Mouse (Mus musculus): ENCODE measurements at regions not wholly inside any gene's neighbourhood (a gene's known extent, or its start where the extent isn't known, plus 50 kb on each side); places are given as distances from the start of the nearest gene placed in this dataset.
A peak's percentile ranks its signal among the peaks of the same experiment; 100 is the strongest.

- Histone ChIP-seq H3K9me3 (ENCODE audit: control insufficient read depth, low read depth, low read length) (no peaks in the 10 kb centered on the region), H3K27ac (ENCODE audit: low read length) (peak overlapping the region; percentile 93), H3K9ac (replicated peaks; ENCODE audit: low read depth, low read length) (peak overlapping the region; percentile 57), H3K4me3 (ENCODE audit: low read depth, low read length) (peak overlapping the region; percentile 7; the same call in 1 of the 2 replicates), H3K4me2 (replicated peaks; ENCODE audit: low read depth, low read length) (peak overlapping the region; percentile 42), H3K36me3 (ENCODE audit: control insufficient read depth, insufficient read depth, low read length) (no peaks in the 10 kb centered on the region), H3K4me1 (ENCODE audit: control insufficient read depth, insufficient read depth, low read length) (peaks cover 27% of the 10 kb centered on the region; the same call in 1 of the 2 replicates), H3K27me3 (ENCODE audit: control insufficient read depth, insufficient read depth, low read length) (no peaks in the 10 kb centered on the region)
- no peak for ATAC-seq (ENCODE audit: insufficient number of reproducible peaks, insufficient read depth, low FRiP score, low read depth)
- WGBS: 8% methylated on average over 38 of the region's 38 CpGs
These were observed 263.4 kb upstream of the Nfe2l3 start for GRCm38 (mm10) chr6:51168775-51169695.

- Histone ChIP-seq H3K4me1 (ENCODE audit: control insufficient read depth, insufficient read depth, low read length) (peaks cover 35% of the 10 kb centered on the region; the same call in 1 of the 2 replicates), H3K36me3 (ENCODE audit: control insufficient read depth, insufficient read depth, low read length) (no peaks in the 10 kb centered on the region), H3K4me3 (ENCODE audit: low read depth, low read length) (peak overlapping the region; percentile 6; the same call in 1 of the 2 replicates), H3K27ac (ENCODE audit: low read length) (peak overlapping the region; percentile 93), H3K9ac (replicated peaks; ENCODE audit: low read depth, low read length) (peak overlapping the region; percentile 57), H3K27me3 (ENCODE audit: control insufficient read depth, insufficient read depth, low read length) (peaks cover 3% of the 10 kb centered on the region; the same call in 1 of the 2 replicates), H3K9me3 (ENCODE audit: control insufficient read depth, low read depth, low read length) (no peaks in the 10 kb centered on the region), H3K4me2 (replicated peaks; ENCODE audit: low read depth, low read length) (peak overlapping the region; percentile 42)
- WGBS: 2% methylated on average over 22 of the region's 22 CpGs
- no peak for ATAC-seq (ENCODE audit: insufficient number of reproducible peaks, insufficient read depth, low FRiP score, low read depth)
These were observed 262.5 kb upstream of the Nfe2l3 start for GRCm38 (mm10) chr6:51169971-51170411.

GRCm38 (mm10) chr6:51170414-51170813 is 262.1 kb upstream of the Nfe2l3 start:
- no peaks in the 10 kb centered on the region for H3K36me3 ChIP-seq (ENCODE audit: control insufficient read depth, insufficient read depth, low read length)
- H3K4me1 ChIP-seq (ENCODE audit: control insufficient read depth, insufficient read depth, low read length): peaks cover 34% of the 10 kb centered on the region; the same call in 1 of the 2 replicates
- peak overlapping the region; percentile 42 for H3K4me2 ChIP-seq (replicated peaks; ENCODE audit: low read depth, low read length)
- H3K9me3 ChIP-seq (ENCODE audit: control insufficient read depth, low read depth, low read length): no peaks in the 10 kb centered on the region
- H3K27ac ChIP-seq (ENCODE audit: low read length): peak overlapping the region; percentile 93
- peak overlapping the region; percentile 57; the same call in 1 of the 2 replicates for H3K9ac ChIP-seq (replicated peaks; ENCODE audit: low read depth, low read length)
- peaks cover 3% of the 10 kb centered on the region; the same call in 1 of the 2 replicates for H3K27me3 ChIP-seq (ENCODE audit: control insufficient read depth, insufficient read depth, low read length)
- ATAC-seq (ENCODE audit: insufficient number of reproducible peaks, insufficient read depth, low FRiP score, low read depth): no peak
- 0 out of 2 replicates have a peak overlapping the region, but pooled peaks have one; percentile 6 for H3K4me3 ChIP-seq (ENCODE audit: low read depth, low read length)
- WGBS: under 1% methylated on average over 11 of the region's 11 CpGs

- peak overlapping the region; percentile 93 for H3K27ac ChIP-seq (ENCODE audit: low read length)
- H3K9ac ChIP-seq (replicated peaks; ENCODE audit: low read depth, low read length): no peak overlapping the region
- H3K4me1 ChIP-seq (ENCODE audit: control insufficient read depth, insufficient read depth, low read length): peaks cover 29% of the 10 kb centered on the region; the same call in 1 of the 2 replicates
- H3K4me2 ChIP-seq (replicated peaks; ENCODE audit: low read depth, low read length): no peak overlapping the region
- no peaks in the 10 kb centered on the region for H3K36me3 ChIP-seq (ENCODE audit: control insufficient read depth, insufficient read depth, low read length)
- no peaks in the 10 kb centered on the region for H3K9me3 ChIP-seq (ENCODE audit: control insufficient read depth, low read depth, low read length)
- peak; percentile 85 for ATAC-seq (ENCODE audit: insufficient number of reproducible peaks, insufficient read depth, low FRiP score, low read depth)
- WGBS: under 1% methylated on average over 11 of the region's 11 CpGs
- no peak overlapping the region for H3K4me3 ChIP-seq (ENCODE audit: low read depth, low read length)
- peaks cover 3% of the 10 kb centered on the region; the same call in 1 of the 2 replicates for H3K27me3 ChIP-seq (ENCODE audit: control insufficient read depth, insufficient read depth, low read length)
These were observed 261.6 kb upstream of the Nfe2l3 start for GRCm38 (mm10) chr6:51170871-51171270.

GRCm38 (mm10) chr6:51171761-51172160 is 260.7 kb upstream of the Nfe2l3 start:
- H3K4me2 ChIP-seq (replicated peaks; ENCODE audit: low read depth, low read length): peak overlapping the region; percentile 73
- WGBS: 4% methylated on average over 22 of the region's 22 CpGs
- no peaks in the 10 kb centered on the region for H3K36me3 ChIP-seq (ENCODE audit: control insufficient read depth, insufficient read depth, low read length)
- H3K27ac ChIP-seq (ENCODE audit: low read length): peak overlapping the region; percentile 92
- H3K9me3 ChIP-seq (ENCODE audit: control insufficient read depth, low read depth, low read length): no peaks in the 10 kb centered on the region
- peak overlapping the region; percentile 34 for H3K9ac ChIP-seq (replicated peaks; ENCODE audit: low read depth, low read length)
- peaks cover 3% of the 10 kb centered on the region; the same call in 1 of the 2 replicates for H3K27me3 ChIP-seq (ENCODE audit: control insufficient read depth, insufficient read depth, low read length)
- no peak for ATAC-seq (ENCODE audit: insufficient number of reproducible peaks, insufficient read depth, low FRiP score, low read depth)
- peak overlapping the region; percentile 30; the same call in 1 of the 2 replicates for H3K4me3 ChIP-seq (ENCODE audit: low read depth, low read length)
- H3K4me1 ChIP-seq (ENCODE audit: control insufficient read depth, insufficient read depth, low read length): peaks cover 29% of the 10 kb centered on the region; the same call in 1 of the 2 replicates

GRCm38 (mm10) chr6:51172331-51172791 is 260.1 kb upstream of the Nfe2l3 start:
- 5% methylated on average over 12 of the region's 12 CpGs for WGBS
- Histone ChIP-seq H3K27me3 (ENCODE audit: control insufficient read depth, insufficient read depth, low read length) (peaks cover 3% of the 10 kb centered on the region; the same call in 1 of the 2 replicates), H3K4me1 (ENCODE audit: control insufficient read depth, insufficient read depth, low read length) (peaks cover 29% of the 10 kb centered on the region; the same call in 1 of the 2 replicates), H3K9ac (replicated peaks; ENCODE audit: low read depth, low read length) (peak overlapping the region; percentile 47; the same call in 1 of the 2 replicates), H3K9me3 (ENCODE audit: control insufficient read depth, low read depth, low read length) (no peaks in the 10 kb centered on the region), H3K4me2 (replicated peaks; ENCODE audit: low read depth, low read length) (peak overlapping the region; percentile 73), H3K27ac (ENCODE audit: low read length) (peak overlapping the region; percentile 92), H3K36me3 (ENCODE audit: control insufficient read depth, insufficient read depth, low read length) (no peaks in the 10 kb centered on the region), H3K4me3 (ENCODE audit: low read depth, low read length) (peak overlapping the region; percentile 30)
- ATAC-seq (ENCODE audit: insufficient number of reproducible peaks, insufficient read depth, low FRiP score, low read depth): no peak

- Histone ChIP-seq H3K9me3 (ENCODE audit: control insufficient read depth, low read depth, low read length) (no peaks in the 10 kb centered on the region), H3K36me3 (ENCODE audit: control insufficient read depth, insufficient read depth, low read length) (no peaks in the 10 kb centered on the region), H3K9ac (replicated peaks; ENCODE audit: low read depth, low read length) (no peak overlapping the region), H3K4me2 (replicated peaks; ENCODE audit: low read depth, low read length) (peak overlapping the region; percentile 73), H3K4me1 (ENCODE audit: control insufficient read depth, insufficient read depth, low read length) (peaks cover 29% of the 10 kb centered on the region; the same call in 1 of the 2 replicates), H3K27ac (ENCODE audit: low read length) (peak overlapping the region; percentile 92), H3K4me3 (ENCODE audit: low read depth, low read length) (peak overlapping the region; percentile 30), H3K27me3 (ENCODE audit: control insufficient read depth, insufficient read depth, low read length) (peaks cover 3% of the 10 kb centered on the region; the same call in 1 of the 2 replicates)
- peak; percentile 83 for ATAC-seq (ENCODE audit: insufficient number of reproducible peaks, insufficient read depth, low FRiP score, low read depth)
- under 1% methylated on average over 25 of the region's 25 CpGs for WGBS
These were observed 259.4 kb upstream of the Nfe2l3 start for GRCm38 (mm10) chr6:51172856-51173619.

All from stomach, embryonic 14.5 days (tissue).